Mouse (Mus musculus): ENCODE results near the gene Frem1. TPM values are rescaled to one million over a fixed set of nuclear protein-coding genes. Genes with fewer than 3 reads are reported as not detected.

The Frem1 gene
- polyA plus RNA-seq, 1 experiment = not detected

GRCm38 (mm10) chr4:82945572-82946275 lies 106.4 kb downstream of the Frem1 start:
- Histone ChIP-seq H3ac (ENCODE audit: control insufficient read depth, insufficient read length, low read depth) (no peak overlapping the region), H3K36me3 (ENCODE audit: control insufficient read depth, insufficient read depth) (no peaks in the 10 kb centered on the region), H3K79me2 (ENCODE audit: control insufficient read depth, insufficient read depth) (no peaks in the 10 kb centered on the region), H3K27me3 (ENCODE audit: control insufficient read depth, insufficient read depth, insufficient read length) (no peaks in the 10 kb centered on the region), H3K4me3 (ENCODE audit: insufficient read depth, poor library complexity, severe bottlenecking) (no peak overlapping the region), H3K79me3 (ENCODE audit: low read depth) (no peaks in the 10 kb centered on the region)
- no peak for TF ChIP-seq MYOD1 (IDR thresholded peaks at IDR 0.05; ENCODE audit: control insufficient read depth, insufficient read length, low read depth)
- no peak for TF ChIP-seq USF1 (IDR thresholded peaks at IDR 0.05; ENCODE audit: low read depth)

DNA sequence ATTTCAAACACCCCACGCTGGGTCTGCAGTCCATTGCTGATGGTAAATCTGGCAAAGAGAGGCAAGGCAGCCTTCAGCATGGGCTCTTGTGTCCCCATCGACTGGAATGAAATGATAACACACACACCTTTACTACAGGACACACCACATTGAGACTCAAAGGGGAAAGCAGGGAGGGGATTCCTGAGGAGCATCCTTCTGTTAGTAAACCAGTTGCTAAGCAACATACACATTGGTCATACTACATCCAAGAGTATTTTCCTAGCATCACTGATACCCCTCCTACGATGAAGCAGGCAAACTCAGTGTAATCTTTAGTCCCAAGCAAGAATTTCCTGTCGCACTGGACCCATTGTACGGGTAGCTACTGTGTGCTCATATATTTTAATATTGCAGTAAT lies 111.5 kb downstream of the Frem1 start:
- Histone ChIP-seq H3ac (ENCODE audit: control insufficient read depth, insufficient read length, low read depth) (no peak overlapping the region), H3K27me3 (ENCODE audit: control insufficient read depth, insufficient read depth, insufficient read length) (peaks cover 4% of the 10 kb centered on the region), H3K4me3 (ENCODE audit: insufficient read depth, poor library complexity, severe bottlenecking) (no peak overlapping the region), H3K36me3 (ENCODE audit: control insufficient read depth, insufficient read depth) (no peaks in the 10 kb centered on the region), H3K79me3 (ENCODE audit: low read depth) (no peaks in the 10 kb centered on the region), H3K79me2 (ENCODE audit: control insufficient read depth, insufficient read depth) (no peaks in the 10 kb centered on the region)
- TF ChIP-seq CTCF (IDR thresholded peaks at IDR 0.05; ENCODE audit: control insufficient read depth, insufficient read depth, insufficient read length) (no peak), FOSL1 (IDR thresholded peaks at IDR 0.05; ENCODE audit: insufficient read depth, low read length, poor library complexity, severe bottlenecking) (no peak), USF1 (IDR thresholded peaks at IDR 0.05; ENCODE audit: low read depth) (no peak), MAX (IDR thresholded peaks at IDR 0.05) (no peak), MYOG (IDR thresholded peaks at IDR 0.05; ENCODE audit: control insufficient read depth, extremely low read depth, insufficient read length) (no peak), CEBPB (IDR thresholded peaks at IDR 0.05; ENCODE audit: low read depth) (no peak), MYOD1 (IDR thresholded peaks at IDR 0.05; ENCODE audit: control insufficient read depth, insufficient read length, low read depth) (no peak)

DNA sequence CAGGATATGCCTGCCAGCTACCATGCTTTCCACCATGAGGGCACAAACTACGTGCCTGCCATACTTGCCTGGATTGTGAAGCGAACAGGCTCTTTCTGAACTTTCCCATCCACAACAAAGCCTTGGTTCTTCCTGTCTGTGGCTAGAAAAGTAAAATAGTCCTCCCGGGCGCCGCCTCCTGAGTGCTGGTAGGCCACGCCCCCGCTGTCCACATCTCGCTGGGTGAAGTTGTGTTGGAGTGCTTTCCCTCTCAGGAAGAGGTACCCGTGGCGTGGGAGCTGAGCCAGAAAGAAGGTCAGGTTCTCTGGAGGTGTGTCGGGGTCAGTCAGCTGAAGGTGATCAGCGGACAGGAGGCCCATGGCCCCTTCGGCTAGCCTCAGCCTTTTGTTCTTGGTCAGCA lies 111.9 kb downstream of the Frem1 start:
- peaks cover 4% of the 10 kb centered on the region for H3K27me3 ChIP-seq (ENCODE audit: control insufficient read depth, insufficient read depth, insufficient read length)
- no peak overlapping the region for H3ac ChIP-seq (ENCODE audit: control insufficient read depth, insufficient read length, low read depth)
- H3K79me2 ChIP-seq (ENCODE audit: control insufficient read depth, insufficient read depth) = no peaks in the 10 kb centered on the region
- H3K36me3 ChIP-seq (ENCODE audit: control insufficient read depth, insufficient read depth) = no peaks in the 10 kb centered on the region
- no peak overlapping the region for H3K4me3 ChIP-seq (ENCODE audit: insufficient read depth, poor library complexity, severe bottlenecking)
- no peak for TF ChIP-seq MYOD1 (IDR thresholded peaks at IDR 0.05; ENCODE audit: control insufficient read depth, insufficient read length, low read depth)
- TF ChIP-seq FOSL1 (IDR thresholded peaks at IDR 0.05; ENCODE audit: insufficient read depth, low read length, poor library complexity, severe bottlenecking) = no peak
- no peak for TF ChIP-seq MYOG (IDR thresholded peaks at IDR 0.05; ENCODE audit: control insufficient read depth, extremely low read depth, insufficient read length)
- TF ChIP-seq MAX (IDR thresholded peaks at IDR 0.05) = no peak
- no peak for TF ChIP-seq USF1 (IDR thresholded peaks at IDR 0.05; ENCODE audit: low read depth)
- no peak for TF ChIP-seq CEBPB (IDR thresholded peaks at IDR 0.05; ENCODE audit: low read depth)
- no peak for TF ChIP-seq CTCF (IDR thresholded peaks at IDR 0.05; ENCODE audit: control insufficient read depth, insufficient read depth, insufficient read length)
- no peaks in the 10 kb centered on the region for H3K79me3 ChIP-seq (ENCODE audit: low read depth)

- no peak overlapping the region for H3K4me3 ChIP-seq (ENCODE audit: insufficient read depth, poor library complexity, severe bottlenecking)
- no peak overlapping the region for H3ac ChIP-seq (ENCODE audit: control insufficient read depth, insufficient read length, low read depth)
- no peaks in the 10 kb centered on the region for H3K79me3 ChIP-seq (ENCODE audit: low read depth)
- no peak for TF ChIP-seq FOSL1 (IDR thresholded peaks at IDR 0.05; ENCODE audit: insufficient read depth, low read length, poor library complexity, severe bottlenecking)
- peak; percentile 71 for TF ChIP-seq CTCF (IDR thresholded peaks at IDR 0.05; ENCODE audit: control insufficient read depth, insufficient read depth, insufficient read length)
- H3K27me3 ChIP-seq (ENCODE audit: control insufficient read depth, insufficient read depth, insufficient read length) = peaks cover 4% of the 10 kb centered on the region
- no peaks in the 10 kb centered on the region for H3K36me3 ChIP-seq (ENCODE audit: control insufficient read depth, insufficient read depth)
- H3K79me2 ChIP-seq (ENCODE audit: control insufficient read depth, insufficient read depth) = no peaks in the 10 kb centered on the region
Measured at GRCm38 (mm10) chr4:82934308-82934707, 117.8 kb downstream of the Frem1 start.

GRCm38 (mm10) chr4:82933698-82934210 lies 118.4 kb downstream of the Frem1 start:
- Histone ChIP-seq H3ac (ENCODE audit: control insufficient read depth, insufficient read length, low read depth) (peak overlapping the region; percentile 37), H3K27me3 (ENCODE audit: control insufficient read depth, insufficient read depth, insufficient read length) (peaks cover 4% of the 10 kb centered on the region), H3K79me2 (ENCODE audit: control insufficient read depth, insufficient read depth) (no peaks in the 10 kb centered on the region), H3K36me3 (ENCODE audit: control insufficient read depth, insufficient read depth) (no peaks in the 10 kb centered on the region), H3K4me3 (ENCODE audit: insufficient read depth, poor library complexity, severe bottlenecking) (no peak overlapping the region), H3K79me3 (ENCODE audit: low read depth) (no peaks in the 10 kb centered on the region)
- TF ChIP-seq MAX (IDR thresholded peaks at IDR 0.05) (no peak), MYOG (IDR thresholded peaks at IDR 0.05; ENCODE audit: control insufficient read depth, extremely low read depth, insufficient read length) (no peak), CTCF (IDR thresholded peaks at IDR 0.05; ENCODE audit: control insufficient read depth, insufficient read depth, insufficient read length) (peak; percentile 70), MYOD1 (IDR thresholded peaks at IDR 0.05; ENCODE audit: control insufficient read depth, insufficient read length, low read depth) (no peak), USF1 (IDR thresholded peaks at IDR 0.05; ENCODE audit: low read depth) (no peak), CEBPB (IDR thresholded peaks at IDR 0.05; ENCODE audit: low read depth) (no peak)

- H3K79me2 ChIP-seq (ENCODE audit: control insufficient read depth, insufficient read depth) = no peaks in the 10 kb centered on the region
- no peaks in the 10 kb centered on the region for H3K27me3 ChIP-seq (ENCODE audit: control insufficient read depth, insufficient read depth, insufficient read length)
- no peak overlapping the region for H3K4me3 ChIP-seq (ENCODE audit: insufficient read depth, poor library complexity, severe bottlenecking)
- H3K36me3 ChIP-seq (ENCODE audit: control insufficient read depth, insufficient read depth) = no peaks in the 10 kb centered on the region
- TF ChIP-seq USF1 (IDR thresholded peaks at IDR 0.05; ENCODE audit: low read depth) (no peak), MYOD1 (IDR thresholded peaks at IDR 0.05; ENCODE audit: control insufficient read depth, insufficient read length, low read depth) (no peak), MAX (IDR thresholded peaks at IDR 0.05) (no peak), FOSL1 (IDR thresholded peaks at IDR 0.05; ENCODE audit: insufficient read depth, low read length, poor library complexity, severe bottlenecking) (no peak), MYOG (IDR thresholded peaks at IDR 0.05; ENCODE audit: control insufficient read depth, extremely low read depth, insufficient read length) (no peak), CTCF (IDR thresholded peaks at IDR 0.05; ENCODE audit: control insufficient read depth, insufficient read depth, insufficient read length) (no peak), CEBPB (IDR thresholded peaks at IDR 0.05; ENCODE audit: low read depth) (no peak)
- H3K79me3 ChIP-seq (ENCODE audit: low read depth) = no peaks in the 10 kb centered on the region
- H3ac ChIP-seq (ENCODE audit: control insufficient read depth, insufficient read length, low read depth) = no peak overlapping the region
Measured at GRCm38 (mm10) chr4:82930079-82930478, 122.1 kb downstream of the Frem1 start.
